Mouse (Mus musculus): ENCODE results near the gene Pex26. TPM values are rescaled to one million over a fixed set of nuclear protein-coding genes. Genes with fewer than 3 reads are reported as not detected.

Gene Pex26
- 13.6 and 13.7 TPM in 2 replicates for polyA plus RNA-seq (2015; fragmentation: Nextera tagmentation; extraction: Ambion mirVana)

DNA sequence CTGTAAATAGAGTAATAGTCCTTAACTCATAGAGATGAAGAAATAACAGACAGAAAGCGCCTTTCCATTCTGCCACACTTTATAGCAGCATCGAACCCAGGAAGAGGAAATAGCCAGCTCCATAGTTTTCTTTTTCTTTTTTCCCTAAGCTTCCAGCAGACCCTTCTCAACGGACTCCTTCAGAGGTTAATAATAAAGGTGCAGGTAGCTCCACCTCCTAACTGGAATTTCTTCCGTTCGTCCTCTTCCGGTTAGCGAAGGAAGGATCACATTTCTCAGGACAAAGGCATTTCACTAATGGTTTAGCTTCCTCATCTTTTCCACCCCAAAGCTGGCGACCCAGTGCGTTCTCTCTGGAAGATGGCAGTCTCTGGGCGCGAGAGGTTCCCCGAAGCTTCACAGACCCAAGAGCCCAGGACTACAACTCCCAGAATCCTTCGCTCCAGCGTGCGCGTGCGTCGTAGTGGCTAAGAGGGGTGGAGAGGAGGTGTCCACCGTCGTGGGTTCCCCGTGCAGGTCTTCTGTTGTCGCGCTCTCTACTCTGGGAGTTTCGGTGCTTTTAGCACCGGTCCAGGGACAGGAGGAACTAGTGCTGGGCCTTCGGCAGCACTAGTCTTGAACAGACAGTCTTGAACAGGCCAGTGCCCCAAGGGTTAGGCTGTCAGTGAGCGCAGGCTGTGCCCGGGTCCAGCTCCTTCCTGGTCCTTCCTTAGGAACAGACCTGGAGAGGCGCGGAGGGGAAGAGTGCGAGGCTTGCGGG lies at the start of gene Pex26:
TSS of gene Pex26 (plus strand) at position 254 of the 760 bp plus-strand sequence.
- peak within 1 kb of the TSS; percentile 75 for H3K27ac ChIP-seq
- WGBS = 2% methylated on average over 32 of the region's 32 CpGs
- peak; percentile 87 for ATAC-seq

DNA sequence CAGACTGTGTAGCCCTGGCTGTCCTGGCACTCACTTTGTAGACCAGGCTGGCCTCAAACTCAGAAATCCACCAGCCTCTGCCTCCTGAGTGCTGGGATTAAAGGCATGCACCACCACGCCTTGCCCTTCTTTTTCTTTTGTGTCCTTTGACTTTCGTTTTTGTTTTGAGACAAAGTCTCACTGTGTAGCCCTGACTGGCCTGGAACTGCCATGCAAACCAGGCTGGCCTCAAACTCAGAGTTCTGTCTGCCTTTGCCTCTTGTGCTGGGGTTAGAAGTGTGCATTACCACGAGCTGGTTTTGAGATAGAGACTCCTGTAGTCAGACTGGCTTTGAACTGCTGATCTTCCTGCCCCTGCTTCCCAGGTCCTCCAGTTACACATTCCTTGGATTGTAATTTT lies 49.2 kb upstream of the Pex26 start:
- WGBS = 62% methylated on average over 3 of the region's 3 CpGs
- no peak overlapping the region for H3K27ac ChIP-seq
- H3K9me3 ChIP-seq = no peaks in the 10 kb centered on the region
- H3K4me2 ChIP-seq (replicated peaks) = no peak overlapping the region
- no peaks in the 10 kb centered on the region for H3K36me3 ChIP-seq
- ATAC-seq = no peak
- no peak overlapping the region for H3K4me3 ChIP-seq (replicated peaks)
- peaks cover 16% of the 10 kb centered on the region for H3K27me3 ChIP-seq (replicated peaks)
- peaks cover 11% of the 10 kb centered on the region for H3K4me1 ChIP-seq (replicated peaks)
- no peak overlapping the region for H3K9ac ChIP-seq

More for the DNA sequence above, at the start of gene Pex26:
- Histone ChIP-seq H3K4me2 (replicated peaks) (peak within 1 kb of the TSS; percentile 93), H3K27me3 (replicated peaks) (0 out of 2 replicates have a peak, but pooled peaks cover 3% of the 10 kb centered on the region), H3K4me1 (replicated peaks) (peaks cover 16% of the 10 kb centered on the region; the same call in 1 of the 2 replicates), H3K4me3 (replicated peaks) (peak within 1 kb of the TSS; percentile 55), H3K36me3 (0 out of 2 replicates have a peak, but pooled peaks cover 7% of the 10 kb centered on the region), H3K9me3 (no peaks in the 10 kb centered on the region), H3K9ac (peak within 1 kb of the TSS; percentile 55)

GRCm38 (mm10) chr6:121134884-121135283 lies 48.6 kb upstream of the Pex26 start:
- Histone ChIP-seq H3K4me2 (replicated peaks) (no peak overlapping the region), H3K4me3 (replicated peaks) (no peak overlapping the region), H3K36me3 (no peaks in the 10 kb centered on the region), H3K27ac (no peak overlapping the region), H3K9ac (no peak overlapping the region), H3K27me3 (replicated peaks) (peaks cover 13% of the 10 kb centered on the region), H3K4me1 (replicated peaks) (peaks cover 8% of the 10 kb centered on the region), H3K9me3 (no peaks in the 10 kb centered on the region)
- ATAC-seq = no peak
- 67% methylated on average over 5 of the region's 5 CpGs for WGBS

DNA sequence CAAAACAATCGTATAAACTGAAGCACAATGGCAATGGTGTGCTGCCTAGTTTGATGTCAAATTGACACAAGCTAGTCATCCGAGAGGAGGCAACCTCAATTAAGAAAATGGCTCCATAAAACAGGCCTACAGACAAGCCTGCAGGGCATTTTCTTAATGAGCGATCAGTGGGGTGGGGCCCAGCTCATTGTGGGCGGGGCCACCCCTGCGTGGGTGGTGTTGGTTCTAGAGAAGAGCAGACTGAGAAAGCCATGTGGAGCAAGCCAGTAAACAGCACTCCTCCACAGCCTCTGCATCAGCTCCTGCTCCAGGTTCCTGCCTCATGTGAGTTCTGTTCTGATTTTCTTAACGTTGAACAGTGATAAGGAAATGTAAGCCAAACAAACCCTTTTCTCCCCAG lies 46.2 kb upstream of the Pex26 start:
- H3K4me1 ChIP-seq (replicated peaks) = no peaks in the 10 kb centered on the region
- ATAC-seq = no peak
- H3K27ac ChIP-seq = no peak overlapping the region
- H3K27me3 ChIP-seq (replicated peaks) = no peaks in the 10 kb centered on the region
- no peak overlapping the region for H3K9ac ChIP-seq
- no peaks in the 10 kb centered on the region for H3K9me3 ChIP-seq
- H3K4me2 ChIP-seq (replicated peaks) = no peak overlapping the region
- no peaks in the 10 kb centered on the region for H3K36me3 ChIP-seq
- no peak overlapping the region for H3K4me3 ChIP-seq (replicated peaks)
- WGBS = 63% methylated on average over 6 of the region's 6 CpGs

GRCm38 (mm10) chr6:121138338-121139040 lies 45.0 kb upstream of the Pex26 start:
- Histone ChIP-seq H3K4me2 (replicated peaks) (no peak overlapping the region), H3K27ac (no peak overlapping the region), H3K9ac (no peak overlapping the region), H3K27me3 (replicated peaks) (no peaks in the 10 kb centered on the region), H3K36me3 (no peaks in the 10 kb centered on the region), H3K9me3 (no peaks in the 10 kb centered on the region), H3K4me3 (replicated peaks) (no peak overlapping the region), H3K4me1 (replicated peaks) (0 out of 2 replicates have a peak, but pooled peaks cover under 1% of the 10 kb centered on the region)
- WGBS = 63% methylated on average over 12 of the region's 12 CpGs
- ATAC-seq = no peak

GRCm38 (mm10) chr6:121139271-121139670 lies 44.2 kb upstream of the Pex26 start:
- Histone ChIP-seq H3K9ac (no peak overlapping the region), H3K9me3 (no peaks in the 10 kb centered on the region), H3K4me1 (replicated peaks) (peaks cover 7% of the 10 kb centered on the region), H3K27me3 (replicated peaks) (no peaks in the 10 kb centered on the region), H3K4me3 (replicated peaks) (no peak overlapping the region), H3K36me3 (no peaks in the 10 kb centered on the region), H3K4me2 (replicated peaks) (no peak overlapping the region), H3K27ac (no peak overlapping the region)
- no peak for ATAC-seq
- WGBS = 93% methylated on average over 1 of the region's 1 CpGs

- Histone ChIP-seq H3K4me2 (replicated peaks) (no peak overlapping the region), H3K4me3 (replicated peaks) (no peak overlapping the region), H3K9ac (no peak overlapping the region), H3K36me3 (no peaks in the 10 kb centered on the region), H3K27ac (no peak overlapping the region), H3K27me3 (replicated peaks) (no peaks in the 10 kb centered on the region), H3K9me3 (no peaks in the 10 kb centered on the region), H3K4me1 (replicated peaks) (peaks cover 15% of the 10 kb centered on the region)
- ATAC-seq = no peak
- WGBS = 70% methylated on average over 7 of the region's 7 CpGs
These were observed 41.2 kb upstream of the Pex26 start for GRCm38 (mm10) chr6:121142298-121142697.

DNA sequence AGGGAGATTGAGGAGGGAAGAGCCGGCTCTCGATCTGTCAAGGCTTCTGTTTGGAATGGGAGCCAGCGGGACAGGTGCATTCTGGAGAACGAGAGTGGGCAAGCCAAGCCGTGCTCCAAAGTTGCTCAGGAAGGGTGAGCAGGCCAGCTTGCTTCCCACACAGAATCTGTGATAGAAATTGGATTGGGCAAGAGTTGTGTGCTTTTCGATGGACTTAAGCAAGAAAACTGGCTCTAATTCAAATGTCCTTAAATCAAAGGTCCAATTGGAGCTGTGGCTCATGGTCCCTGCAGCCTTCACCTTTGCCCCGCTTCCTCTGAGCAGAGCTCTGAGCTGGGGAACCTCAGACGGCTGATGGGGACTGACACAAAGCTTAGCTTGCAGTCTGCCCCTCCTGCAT lies 40.0 kb upstream of the Pex26 start:
- Histone ChIP-seq H3K27ac (no peak overlapping the region), H3K4me1 (replicated peaks) (peaks cover 15% of the 10 kb centered on the region), H3K9me3 (no peaks in the 10 kb centered on the region), H3K36me3 (no peaks in the 10 kb centered on the region), H3K4me2 (replicated peaks) (no peak overlapping the region), H3K27me3 (replicated peaks) (no peaks in the 10 kb centered on the region), H3K9ac (no peak overlapping the region), H3K4me3 (replicated peaks) (no peak overlapping the region)
- WGBS = 85% methylated on average over 8 of the region's 8 CpGs
- ATAC-seq = peak; percentile 20; the same call in 1 of the 2 replicates

- no peak overlapping the region for H3K4me3 ChIP-seq (replicated peaks)
- H3K9ac ChIP-seq = no peak overlapping the region
- WGBS = 49% methylated on average over 4 of the region's 4 CpGs
- H3K27ac ChIP-seq = no peak overlapping the region
- H3K4me2 ChIP-seq (replicated peaks) = no peak overlapping the region
- H3K36me3 ChIP-seq = no peaks in the 10 kb centered on the region
- peak; percentile 76 for ATAC-seq
- H3K9me3 ChIP-seq = no peaks in the 10 kb centered on the region
- H3K27me3 ChIP-seq (replicated peaks) = no peaks in the 10 kb centered on the region
- peaks cover 15% of the 10 kb centered on the region for H3K4me1 ChIP-seq (replicated peaks)
These were observed 39.4 kb upstream of the Pex26 start for GRCm38 (mm10) chr6:121144066-121144465.

DNA sequence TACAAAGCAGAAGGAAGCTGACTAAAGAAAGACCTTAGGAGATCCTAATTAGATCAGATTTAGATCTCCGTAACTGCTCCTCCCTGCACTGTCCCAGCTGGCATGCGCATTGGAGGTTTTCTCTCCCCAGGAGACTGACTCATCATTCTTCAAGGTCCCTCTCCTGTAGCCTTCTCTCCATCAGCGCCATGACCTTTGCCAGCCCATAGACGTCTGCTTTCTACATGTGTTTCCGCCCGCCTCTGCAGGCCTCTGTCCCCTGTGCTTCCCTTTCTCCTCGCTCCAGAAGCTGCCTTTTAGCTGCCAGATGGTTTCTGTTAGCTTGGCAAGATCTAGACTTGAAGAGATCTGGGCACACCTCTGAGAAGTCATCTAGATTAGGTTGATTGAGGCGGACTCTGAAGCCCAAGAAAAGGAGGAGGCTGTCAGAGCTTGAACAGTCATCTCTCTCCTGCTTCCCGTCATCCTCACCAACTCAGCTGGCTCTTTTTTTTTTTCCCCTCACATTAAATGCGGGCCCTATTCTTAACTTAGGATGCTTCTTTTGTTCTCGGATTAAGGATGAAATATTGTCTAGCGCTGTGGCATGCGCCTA lies 38.4 kb upstream of the Pex26 start:
- Histone ChIP-seq H3K27ac (no peak overlapping the region), H3K36me3 (no peaks in the 10 kb centered on the region), H3K9me3 (no peaks in the 10 kb centered on the region), H3K4me1 (replicated peaks) (peaks cover 15% of the 10 kb centered on the region), H3K27me3 (replicated peaks) (no peaks in the 10 kb centered on the region), H3K9ac (no peak overlapping the region), H3K4me3 (replicated peaks) (no peak overlapping the region), H3K4me2 (replicated peaks) (no peak overlapping the region)
- ATAC-seq = no peak
- 73% methylated on average over 13 of the region's 13 CpGs for WGBS

DNA sequence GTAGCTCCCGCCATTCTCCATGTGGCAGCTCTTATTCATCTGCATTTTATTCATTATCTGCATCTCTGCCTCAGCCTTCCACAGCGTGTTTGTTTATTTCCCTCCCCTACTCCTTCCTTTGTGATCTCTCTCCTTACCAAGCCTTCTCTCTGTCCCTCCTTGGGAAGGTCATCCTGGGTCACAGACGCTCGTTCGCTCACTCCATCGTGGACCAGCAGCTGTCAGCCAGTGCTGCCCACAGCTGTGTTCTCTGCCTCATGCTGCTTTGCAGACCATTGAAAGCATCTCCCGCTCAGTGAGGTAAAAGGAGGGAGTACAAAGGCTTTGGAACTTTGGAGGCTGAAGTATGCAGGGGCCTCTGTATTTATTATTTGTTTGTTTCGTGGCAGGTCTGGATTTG lies 37.6 kb upstream of the Pex26 start:
- Histone ChIP-seq H3K27ac (no peak overlapping the region), H3K9ac (no peak overlapping the region), H3K4me3 (replicated peaks) (no peak overlapping the region), H3K9me3 (no peaks in the 10 kb centered on the region), H3K36me3 (no peaks in the 10 kb centered on the region), H3K27me3 (replicated peaks) (no peaks in the 10 kb centered on the region), H3K4me1 (replicated peaks) (peaks cover 15% of the 10 kb centered on the region), H3K4me2 (replicated peaks) (no peak overlapping the region)
- no peak for ATAC-seq
- WGBS = 56% methylated on average over 8 of the region's 8 CpGs

- Histone ChIP-seq H3K36me3 (no peaks in the 10 kb centered on the region), H3K27ac (no peak overlapping the region), H3K4me1 (replicated peaks) (peaks cover 18% of the 10 kb centered on the region), H3K4me2 (replicated peaks) (no peak overlapping the region), H3K27me3 (replicated peaks) (no peaks in the 10 kb centered on the region), H3K9me3 (no peaks in the 10 kb centered on the region), H3K9ac (no peak overlapping the region), H3K4me3 (replicated peaks) (no peak overlapping the region)
- 34% methylated on average over 4 of the region's 4 CpGs for WGBS
- ATAC-seq = no peak
These were observed 36.7 kb upstream of the Pex26 start for GRCm38 (mm10) chr6:121146798-121147197.

Measured in intestine, embryonic 15.5 days (tissue).